Mouse (Mus musculus) liver, embryonic 14.5 days (tissue): ENCODE measurements around the gene Mbd6.

Source experiments
- CTCF ChIP-seq: IDR thresholded peaks from 2 replicates; pipeline ENCODE4 v1.5.1; 2016; ENCODE audit warnings: antibody characterized with exemption, low read depth, control low read depth
- EP300 ChIP-seq: IDR thresholded peaks from 2 replicates; pipeline ENCODE4 v1.6.1; 2016; ENCODE audit warnings: antibody characterized with exemption, low read depth

DNA sequence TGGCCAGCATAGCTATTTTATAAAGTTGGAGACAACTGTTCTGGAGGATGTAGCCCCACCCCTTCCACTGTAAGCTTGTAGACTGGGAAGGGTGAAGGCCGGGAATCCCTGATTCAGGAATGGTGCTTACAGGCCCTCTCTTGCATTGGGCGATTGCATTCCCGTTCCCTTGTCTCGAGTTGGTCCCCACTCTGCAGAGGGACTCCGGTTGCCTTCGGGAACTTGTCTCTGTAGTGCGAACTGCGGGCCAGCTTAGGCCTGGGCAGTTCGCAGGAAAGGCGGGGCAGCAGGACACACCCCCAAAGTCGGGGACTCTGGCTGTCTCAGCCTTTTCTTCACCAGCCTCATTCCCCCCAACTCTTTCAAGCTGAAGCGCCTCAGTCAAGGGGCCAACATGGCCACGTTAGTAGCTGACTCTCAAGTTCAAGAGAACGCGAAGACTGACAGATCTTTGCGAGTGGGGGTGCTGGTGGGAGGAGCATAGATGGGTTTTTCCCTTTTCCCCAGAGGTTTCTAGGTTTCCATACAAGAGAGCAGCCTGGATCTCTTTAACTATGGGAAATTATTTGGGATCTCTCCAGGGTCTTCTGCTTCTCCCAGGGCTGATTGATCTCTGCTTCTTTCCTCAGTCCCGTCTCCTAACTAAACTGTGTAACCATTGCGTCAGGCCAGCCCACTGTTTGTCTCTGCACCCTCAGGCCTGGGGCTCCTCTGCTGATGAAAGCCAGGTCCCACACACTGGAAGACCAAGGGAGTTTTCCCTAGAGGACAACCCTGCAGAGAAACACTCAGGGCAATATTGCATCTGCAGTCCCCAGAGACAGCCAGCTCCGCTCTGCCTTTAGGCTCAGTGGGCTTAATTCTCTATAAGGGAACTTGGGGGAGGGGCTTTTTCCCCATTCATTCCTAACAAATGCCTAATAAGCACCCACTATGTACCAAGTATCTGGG is 2.4 kb upstream of the Mbd6 start:
- TF ChIP-seq CTCF (0 out of 2 replicates have a peak, but pooled peaks have one; percentile 1), EP300 (no peak)
